Mouse (Mus musculus): ENCODE results near the gene Lrp5. TPM values are rescaled to one million over a fixed set of nuclear protein-coding genes. Genes with fewer than 3 reads are reported as not detected.

The Lrp5 gene
- polyA plus RNA-seq, 1 experiment from 2014 or later: 3.2 TPM

- Histone ChIP-seq H3K27ac (replicated peaks) (peak overlapping the region; percentile 84; the same call in 1 of the 2 replicates), H3K9me3 (no peaks in the 10 kb centered on the region), H3K4me2 (replicated peaks) (peak overlapping the region; percentile 72), H3K4me1 (peaks cover 15% of the 10 kb centered on the region), H3K9ac (replicated peaks) (peak overlapping the region; percentile 86), H3K27me3 (no peaks in the 10 kb centered on the region), H3K4me3 (peak overlapping the region; percentile 78), H3K36me3 (peaks cover 6% of the 10 kb centered on the region; the same call in 1 of the 2 replicates)
- no peak for ATAC-seq (ENCODE audit: low FRiP score, low read depth)
- 49% methylated on average over 10 of the region's 10 CpGs for WGBS
Measured at GRCm38 (mm10) chr19:3709013-3709787, 22.8 kb upstream of the Lrp5 start.

- Histone ChIP-seq H3K27ac (replicated peaks) (peak within 1 kb of the TSS; percentile 84), H3K4me1 (peaks cover 15% of the 10 kb centered on the region), H3K9ac (replicated peaks) (peak within 1 kb of the TSS; percentile 86), H3K4me2 (replicated peaks) (peak within 1 kb of the TSS; percentile 72), H3K4me3 (peak within 1 kb of the TSS; percentile 78), H3K9me3 (no peaks in the 10 kb centered on the region), H3K36me3 (0 out of 2 replicates have a peak, but pooled peaks cover 6% of the 10 kb centered on the region), H3K27me3 (no peaks in the 10 kb centered on the region)
- ATAC-seq (ENCODE audit: low FRiP score, low read depth): peak; percentile 96
- under 1% methylated on average over 58 of the region's 61 CpGs for WGBS
Measured at GRCm38 (mm10) chr19:3708078-3709012, 22.0 kb upstream of the Lrp5 start, which contains the start of gene 1810055G02Rik. Gene 1810055G02Rik (plus strand): TSS chr19:3708293.

DNA sequence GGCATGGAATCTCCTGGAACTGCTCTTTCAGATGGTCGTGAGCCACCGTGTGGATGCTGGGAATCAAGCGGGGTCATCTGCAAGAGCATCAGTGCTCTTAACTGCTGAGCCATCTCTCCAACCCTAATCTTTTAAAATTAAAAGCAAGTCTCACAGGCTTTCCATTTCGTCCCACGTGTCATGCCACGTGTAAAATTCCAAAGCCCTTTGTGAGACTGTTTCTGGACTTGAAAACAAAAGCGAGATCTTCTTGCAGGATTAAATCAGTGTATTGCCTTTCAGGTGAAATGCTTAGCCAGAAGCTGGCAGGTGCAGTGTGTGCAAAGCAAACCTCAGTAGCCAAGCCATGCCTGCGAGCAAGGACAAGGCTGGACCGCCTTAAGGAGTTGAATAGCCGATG, 21.2 kb upstream of the Lrp5 start:
- no peaks in the 10 kb centered on the region for H3K27me3 ChIP-seq
- no peaks in the 10 kb centered on the region for H3K9me3 ChIP-seq
- peaks cover 15% of the 10 kb centered on the region for H3K4me1 ChIP-seq
- peak overlapping the region; percentile 72 for H3K4me2 ChIP-seq (replicated peaks)
- peak overlapping the region; percentile 86 for H3K9ac ChIP-seq (replicated peaks)
- WGBS: 39% methylated on average over 10 of the region's 10 CpGs
- peak overlapping the region; percentile 84 for H3K27ac ChIP-seq (replicated peaks)
- H3K4me3 ChIP-seq: peak overlapping the region; percentile 78
- ATAC-seq (ENCODE audit: low FRiP score, low read depth): no peak
- H3K36me3 ChIP-seq: 0 out of 2 replicates have a peak, but pooled peaks cover 6% of the 10 kb centered on the region

DNA sequence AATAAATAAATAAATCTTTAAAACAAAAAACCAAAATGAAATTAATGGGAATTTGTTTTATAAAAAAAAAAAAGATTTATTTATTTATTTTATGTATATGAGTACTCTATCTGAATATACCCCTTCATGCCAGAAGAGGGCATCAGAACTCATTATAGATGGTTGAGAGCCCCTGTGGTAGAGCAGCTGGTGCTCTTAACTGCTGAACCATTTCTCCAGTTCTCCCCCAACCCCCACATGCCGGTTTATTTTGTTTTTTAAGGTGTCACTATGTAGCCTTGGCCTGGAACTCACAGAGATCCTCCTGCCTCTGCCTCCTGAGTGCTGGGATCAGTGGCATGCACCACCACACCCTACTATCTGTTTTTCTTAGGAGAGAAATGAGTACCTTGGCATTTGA, 19.9 kb upstream of the Lrp5 start:
- H3K4me1 ChIP-seq: peaks cover 15% of the 10 kb centered on the region
- H3K4me3 ChIP-seq: no peak overlapping the region
- H3K9ac ChIP-seq (replicated peaks): no peak overlapping the region
- H3K27ac ChIP-seq (replicated peaks): no peak overlapping the region
- H3K27me3 ChIP-seq: no peaks in the 10 kb centered on the region
- ATAC-seq (ENCODE audit: low FRiP score, low read depth): no peak
- WGBS: 52% methylated on average over 1 of the region's 1 CpGs
- H3K36me3 ChIP-seq: 0 out of 2 replicates have a peak, but pooled peaks cover 1% of the 10 kb centered on the region
- no peaks in the 10 kb centered on the region for H3K9me3 ChIP-seq
- H3K4me2 ChIP-seq (replicated peaks): no peak overlapping the region

DNA sequence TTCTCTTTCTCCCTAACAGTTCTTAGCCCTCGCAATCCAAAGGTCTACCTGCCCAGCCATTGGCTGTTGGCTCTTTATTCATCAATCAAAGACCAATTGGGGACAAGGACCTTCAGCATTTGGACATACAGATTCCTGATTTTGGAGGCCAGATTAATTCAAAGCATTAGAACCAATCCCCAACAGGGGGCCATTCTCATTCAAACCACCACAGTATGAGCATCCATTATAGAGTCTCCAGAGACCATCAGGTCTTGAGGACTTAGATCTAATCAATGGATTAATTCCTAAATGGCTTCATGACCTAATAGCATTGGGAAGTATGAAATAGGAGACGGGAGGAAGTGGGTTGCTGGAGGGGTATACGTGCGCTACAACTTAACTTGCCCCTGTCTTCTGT, 16.1 kb upstream of the Lrp5 start:
- H3K9me3 ChIP-seq: no peaks in the 10 kb centered on the region
- H3K27me3 ChIP-seq: no peaks in the 10 kb centered on the region
- 90% methylated on average over 4 of the region's 4 CpGs for WGBS
- H3K27ac ChIP-seq (replicated peaks): no peak overlapping the region
- H3K9ac ChIP-seq (replicated peaks): no peak overlapping the region
- H3K4me1 ChIP-seq: peaks cover 1% of the 10 kb centered on the region; the same call in 1 of the 2 replicates
- no peak for ATAC-seq (ENCODE audit: low FRiP score, low read depth)
- no peak overlapping the region for H3K4me3 ChIP-seq
- no peak overlapping the region for H3K4me2 ChIP-seq (replicated peaks)
- no peaks in the 10 kb centered on the region for H3K36me3 ChIP-seq

DNA sequence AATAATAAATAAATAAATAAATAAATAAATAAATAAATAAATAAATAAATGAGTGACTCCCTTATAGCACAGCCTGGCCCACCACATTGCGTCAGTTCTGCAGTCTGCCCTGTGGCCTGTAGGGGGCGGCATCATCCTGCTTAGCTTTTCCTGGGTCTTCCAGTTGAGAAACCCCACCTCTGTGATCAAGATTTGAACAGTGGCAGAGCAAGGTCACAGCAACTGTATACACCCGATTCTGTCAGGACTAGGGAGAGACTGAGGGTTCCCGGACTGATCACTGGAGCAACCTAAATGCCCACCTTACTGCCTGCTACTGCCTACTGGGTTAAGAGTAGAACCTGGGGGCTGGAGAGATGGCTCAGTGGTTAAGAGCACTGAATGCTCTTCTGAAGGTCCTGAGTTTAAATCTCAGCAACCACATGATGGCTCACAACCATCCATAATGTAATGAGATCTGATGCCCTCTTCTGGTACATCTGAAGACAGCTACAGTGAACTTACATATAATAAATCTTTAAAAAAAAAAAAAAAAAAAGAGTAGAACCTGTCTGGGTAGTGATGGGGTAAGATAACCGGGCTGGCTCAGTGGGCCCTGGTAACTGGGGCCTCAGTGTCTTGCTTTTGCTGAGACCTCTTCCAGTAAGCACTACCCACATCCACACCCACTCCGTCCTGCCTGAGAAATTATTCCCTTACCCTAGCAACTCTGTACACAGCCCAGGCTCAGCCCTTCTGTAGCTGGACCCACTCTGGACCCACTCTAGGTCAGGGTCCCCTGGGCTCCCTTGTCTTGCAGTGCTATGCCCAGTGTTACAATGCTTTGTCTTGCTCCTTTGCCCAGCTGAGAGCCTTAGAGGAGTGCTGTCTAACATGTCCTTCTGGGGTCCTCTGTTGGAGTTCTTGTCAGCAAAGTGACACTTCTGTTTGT, 13.4 kb upstream of the Lrp5 start:
- no peaks in the 10 kb centered on the region for H3K9me3 ChIP-seq
- H3K27ac ChIP-seq (replicated peaks): no peak overlapping the region
- no peaks in the 10 kb centered on the region for H3K4me1 ChIP-seq
- no peak overlapping the region for H3K4me3 ChIP-seq
- WGBS: 43% methylated on average over 6 of the region's 6 CpGs
- no peak overlapping the region for H3K4me2 ChIP-seq (replicated peaks)
- no peak for ATAC-seq (ENCODE audit: low FRiP score, low read depth)
- H3K27me3 ChIP-seq: no peaks in the 10 kb centered on the region
- H3K36me3 ChIP-seq: no peaks in the 10 kb centered on the region
- no peak overlapping the region for H3K9ac ChIP-seq (replicated peaks)

GRCm38 (mm10) chr19:3698035-3698434, 11.7 kb upstream of the Lrp5 start:
- Histone ChIP-seq H3K36me3 (no peaks in the 10 kb centered on the region), H3K4me2 (replicated peaks) (no peak overlapping the region), H3K4me3 (no peak overlapping the region), H3K4me1 (no peaks in the 10 kb centered on the region), H3K9me3 (no peaks in the 10 kb centered on the region), H3K27me3 (no peaks in the 10 kb centered on the region), H3K27ac (replicated peaks) (no peak overlapping the region), H3K9ac (replicated peaks) (no peak overlapping the region)
- ATAC-seq (ENCODE audit: low FRiP score, low read depth): no peak
- whole genome bisulfite sequencing: 88% methylated on average over 7 of the region's 7 CpGs

- Histone ChIP-seq H3K27me3 (no peaks in the 10 kb centered on the region), H3K36me3 (no peaks in the 10 kb centered on the region), H3K27ac (replicated peaks) (no peak overlapping the region), H3K9ac (replicated peaks) (no peak overlapping the region), H3K9me3 (no peaks in the 10 kb centered on the region), H3K4me1 (no peaks in the 10 kb centered on the region), H3K4me3 (no peak overlapping the region), H3K4me2 (replicated peaks) (no peak overlapping the region)
- no peak for ATAC-seq (ENCODE audit: low FRiP score, low read depth)
- 93% methylated on average over 8 of the region's 8 CpGs for WGBS
Measured at GRCm38 (mm10) chr19:3695976-3696375, 9.6 kb upstream of the Lrp5 start.

DNA sequence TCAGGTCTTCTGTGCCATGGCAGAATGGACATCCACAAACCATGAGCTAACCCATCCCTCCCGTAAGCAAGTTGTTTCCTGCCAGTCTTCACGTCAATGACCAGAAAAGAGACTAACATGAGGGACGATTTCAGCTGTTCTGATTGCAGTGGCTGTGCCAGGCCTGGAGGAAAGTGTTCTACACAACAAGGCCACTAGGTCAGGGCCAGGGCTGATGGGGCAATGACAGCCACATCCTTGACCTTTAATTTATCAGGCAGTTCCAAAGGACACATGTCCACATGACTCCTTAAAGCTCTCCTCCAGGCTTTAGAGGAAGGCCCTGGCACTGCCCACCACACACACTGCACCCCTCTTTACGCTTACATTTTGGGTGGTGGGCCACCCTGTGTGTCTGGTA, 9.1 kb upstream of the Lrp5 start:
- no peaks in the 10 kb centered on the region for H3K36me3 ChIP-seq
- H3K4me2 ChIP-seq (replicated peaks): no peak overlapping the region
- H3K4me3 ChIP-seq: no peak overlapping the region
- no peaks in the 10 kb centered on the region for H3K4me1 ChIP-seq
- no peak overlapping the region for H3K9ac ChIP-seq (replicated peaks)
- WGBS: 82% methylated on average over 4 of the region's 4 CpGs
- H3K9me3 ChIP-seq: no peaks in the 10 kb centered on the region
- no peak overlapping the region for H3K27ac ChIP-seq (replicated peaks)
- no peak for ATAC-seq (ENCODE audit: low FRiP score, low read depth)
- no peaks in the 10 kb centered on the region for H3K27me3 ChIP-seq

GRCm38 (mm10) chr19:3695006-3695405, 8.6 kb upstream of the Lrp5 start:
- no peaks in the 10 kb centered on the region for H3K36me3 ChIP-seq
- H3K9ac ChIP-seq (replicated peaks): no peak overlapping the region
- no peaks in the 10 kb centered on the region for H3K9me3 ChIP-seq
- H3K4me1 ChIP-seq: no peaks in the 10 kb centered on the region
- ATAC-seq (ENCODE audit: low FRiP score, low read depth): no peak
- 89% methylated on average over 3 of the region's 3 CpGs for WGBS
- H3K27me3 ChIP-seq: no peaks in the 10 kb centered on the region
- H3K4me2 ChIP-seq (replicated peaks): no peak overlapping the region
- no peak overlapping the region for H3K27ac ChIP-seq (replicated peaks)
- no peak overlapping the region for H3K4me3 ChIP-seq

DNA sequence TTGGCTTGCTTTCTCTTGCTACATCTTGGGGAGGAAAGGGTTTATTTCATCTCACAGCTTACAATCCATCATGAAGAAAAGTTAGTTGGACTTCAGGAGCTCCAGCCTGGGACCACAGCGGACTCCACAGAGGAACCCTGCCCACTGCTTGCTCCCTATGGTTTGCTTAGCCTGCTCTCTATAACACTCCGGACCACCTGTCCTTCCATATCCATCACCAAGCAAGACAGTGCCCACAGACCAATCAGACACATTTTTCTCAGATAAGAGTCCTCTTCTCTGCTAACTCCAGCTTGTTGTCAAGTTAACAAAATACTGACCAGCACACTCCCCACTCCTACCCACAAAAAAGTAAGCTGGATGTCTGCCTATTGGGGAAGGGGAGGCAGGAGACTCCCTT, 8.1 kb upstream of the Lrp5 start:
- Histone ChIP-seq H3K27ac (replicated peaks) (no peak overlapping the region), H3K36me3 (no peaks in the 10 kb centered on the region), H3K4me2 (replicated peaks) (no peak overlapping the region), H3K4me1 (no peaks in the 10 kb centered on the region), H3K27me3 (0 out of 2 replicates have a peak, but pooled peaks cover 3% of the 10 kb centered on the region), H3K4me3 (no peak overlapping the region), H3K9me3 (no peaks in the 10 kb centered on the region), H3K9ac (replicated peaks) (no peak overlapping the region)
- no peak for ATAC-seq (ENCODE audit: low FRiP score, low read depth)
- 74% methylated on average over 2 of the region's 2 CpGs for WGBS
